Mouse (Mus musculus): ENCODE measurements around the gene Tnfaip6.
"Not testable (repeated sequence)": the region's sequence is repeated elsewhere in the genome, so short reads cannot be mapped to it uniquely, and the experiment has no call there.

The Tnfaip6 gene

GRCm38 (mm10) chr2:52037882-52038281 lies at the start of gene Tnfaip6:
Tnfaip6 (plus strand) TSS chr2:52038009.
- no peak for DNase-seq (ENCODE audit: low spot score)

GRCm38 (mm10) chr2:51989559-51989958 lies 48.2 kb upstream of the Tnfaip6 start:
- DNase-seq (ENCODE audit: low spot score), result no peak

DNA sequence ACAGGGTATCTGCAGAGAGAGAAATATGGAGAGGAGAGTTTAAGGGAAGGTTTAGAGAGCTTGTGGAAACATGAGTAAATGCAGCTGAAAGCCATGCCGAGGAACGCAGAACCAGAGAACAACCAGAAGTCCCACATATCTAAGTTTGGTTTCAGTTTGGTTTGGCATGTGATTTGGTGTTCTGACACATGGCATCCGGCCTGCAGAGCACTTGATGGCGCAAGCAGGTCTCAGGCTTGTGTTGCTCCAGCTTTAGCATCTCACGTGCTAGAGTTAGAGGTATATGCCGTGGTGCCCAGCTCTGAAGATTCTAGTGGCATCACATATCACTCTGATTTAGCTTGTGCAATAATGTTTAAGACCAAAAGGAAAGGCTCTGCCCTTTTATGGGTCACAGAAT lies 46.4 kb upstream of the Tnfaip6 start:
- no peak for DNase-seq (ENCODE audit: low spot score)

DNA sequence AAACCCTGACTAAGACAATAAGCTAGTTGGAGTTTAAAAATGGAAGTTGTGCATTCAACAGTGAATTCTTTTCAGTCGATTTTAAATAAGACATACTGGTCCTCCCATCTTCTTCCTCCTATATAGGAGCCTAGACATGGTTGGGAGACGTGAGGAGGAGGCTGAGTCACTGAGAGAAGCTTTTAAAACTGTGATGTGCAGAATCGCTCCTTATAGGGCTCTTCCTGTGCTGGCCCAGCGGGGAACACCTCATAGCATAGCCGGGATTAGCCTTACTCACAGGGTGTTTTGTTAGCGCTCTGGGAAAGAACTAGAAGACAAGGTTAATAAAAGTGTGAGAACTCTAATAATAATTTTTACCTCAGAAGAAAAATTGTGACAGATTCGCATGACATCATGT lies 37.8 kb upstream of the Tnfaip6 start:
- DNase-seq (ENCODE audit: low spot score), result no peak

- no peak for DNase-seq (ENCODE audit: low spot score)
These were observed 36.3 kb upstream of the Tnfaip6 start for GRCm38 (mm10) chr2:52001521-52001920.

DNA sequence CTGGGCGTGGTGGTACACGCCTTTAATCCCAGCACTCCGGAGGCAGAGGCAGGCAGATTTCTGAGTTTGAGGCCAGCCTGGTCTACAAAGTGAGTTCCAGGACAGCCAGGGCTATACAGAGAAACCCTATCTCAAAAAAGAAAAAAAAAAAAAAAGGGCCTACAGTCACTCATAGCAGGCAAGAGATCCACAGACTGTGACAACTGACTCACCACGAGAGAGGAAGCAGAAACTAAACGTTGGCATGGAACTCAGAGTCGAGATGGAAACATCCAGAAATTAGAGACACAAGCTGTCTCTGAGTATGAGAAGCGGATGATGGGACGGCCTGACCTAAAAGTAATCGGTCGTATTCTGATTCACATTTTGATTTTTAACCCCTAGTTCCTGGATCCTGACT lies 35.5 kb upstream of the Tnfaip6 start:
- DNase-seq (ENCODE audit: low spot score), result not testable (repeated sequence)

DNA sequence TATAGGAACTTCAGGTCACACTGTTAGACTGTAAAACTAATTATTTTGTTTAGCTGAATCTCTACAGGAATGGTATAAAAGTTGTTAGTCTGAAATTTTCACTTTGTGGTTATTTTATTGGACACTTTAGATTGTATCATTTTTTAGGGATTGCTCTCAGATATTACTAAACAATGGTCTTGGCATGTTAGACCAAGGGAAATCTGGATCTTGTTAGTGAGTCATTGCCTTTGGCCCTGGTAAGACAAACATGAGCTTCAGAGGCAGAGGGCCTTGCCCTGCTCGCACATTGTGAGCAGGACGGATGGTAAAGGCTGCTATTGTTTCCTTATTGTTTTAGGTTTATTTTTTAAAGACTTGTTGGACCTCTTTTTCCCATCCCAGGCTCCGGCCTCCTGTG lies 31.4 kb upstream of the Tnfaip6 start:
- DNase-seq (ENCODE audit: low spot score), result no peak

- DNase-seq (ENCODE audit: low spot score), result not testable (repeated sequence)
These were observed 26.0 kb upstream of the Tnfaip6 start for GRCm38 (mm10) chr2:52011820-52012219.

- DNase-seq (ENCODE audit: low spot score), result no peak
These were observed 24.4 kb upstream of the Tnfaip6 start for GRCm38 (mm10) chr2:52013306-52013820.

GRCm38 (mm10) chr2:52016361-52016760 lies 21.4 kb upstream of the Tnfaip6 start:
- no peak for DNase-seq (ENCODE audit: low spot score)

DNA sequence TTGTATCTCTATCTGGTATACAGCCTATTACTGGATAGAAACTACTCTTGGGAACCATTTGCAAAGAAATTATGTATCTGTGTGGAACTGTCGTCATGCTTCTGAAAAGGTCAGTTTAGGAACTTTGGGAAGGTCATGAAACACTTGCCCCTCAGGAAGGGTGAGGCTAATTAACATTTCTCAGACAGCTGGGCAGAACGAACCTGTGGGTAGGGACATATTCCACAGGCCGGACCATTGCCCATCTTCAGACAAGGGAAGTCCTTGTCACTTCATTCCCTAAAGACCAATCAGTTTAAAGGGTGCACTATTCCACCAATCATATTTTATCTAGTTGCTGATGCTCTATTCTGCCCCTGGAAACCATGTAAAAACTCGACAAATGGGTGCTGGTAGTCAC lies 10.7 kb upstream of the Tnfaip6 start:
- DNase-seq (ENCODE audit: low spot score), result no peak

DNA sequence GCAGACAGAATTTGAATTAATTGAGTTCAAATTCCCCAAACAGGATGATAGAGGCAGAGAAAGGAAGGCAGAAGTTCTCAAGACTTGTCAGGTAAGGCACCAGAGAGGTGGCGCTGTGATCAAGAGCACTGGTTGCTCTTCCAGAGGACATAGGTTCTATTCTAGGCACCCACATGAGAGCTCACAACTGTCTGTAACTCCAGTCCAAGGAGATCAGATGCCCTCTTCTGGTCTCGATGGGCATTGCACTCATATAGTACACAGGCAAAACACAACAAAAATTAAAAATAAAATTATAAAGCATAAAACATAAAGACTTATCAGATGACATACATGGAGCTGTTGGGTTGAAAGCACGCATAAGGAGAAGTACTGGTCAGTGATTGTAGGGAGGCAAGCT lies 8.4 kb upstream of the Tnfaip6 start:
- no peak for DNase-seq (ENCODE audit: low spot score)

GRCm38 (mm10) chr2:52031491-52031890 lies 6.3 kb upstream of the Tnfaip6 start:
- DNase-seq (ENCODE audit: low spot score), result no peak

GRCm38 (mm10) chr2:52034601-52035000 lies 3.2 kb upstream of the Tnfaip6 start:
- DNase-seq (ENCODE audit: low spot score), result no peak

DNA sequence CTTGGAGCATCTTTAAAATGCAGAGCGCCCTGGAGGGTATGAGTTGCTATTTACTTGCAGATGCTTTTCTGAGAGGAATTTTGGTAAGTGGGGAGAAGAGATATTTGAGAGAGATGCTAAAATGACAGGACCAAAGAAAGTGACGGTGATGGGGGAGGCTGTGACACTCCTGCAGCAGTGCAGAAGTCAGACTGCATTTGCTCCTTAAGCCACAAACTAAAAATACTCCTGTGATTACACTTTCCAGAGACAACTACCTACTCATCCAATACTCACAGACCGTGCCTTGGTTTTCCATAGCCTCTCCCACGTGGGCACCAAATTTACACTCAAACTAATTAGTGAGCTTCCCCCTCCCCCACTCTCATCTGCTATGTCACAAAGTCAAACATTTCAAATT lies 2.7 kb upstream of the Tnfaip6 start:
- DNase-seq (ENCODE audit: low spot score), result no peak

DNA sequence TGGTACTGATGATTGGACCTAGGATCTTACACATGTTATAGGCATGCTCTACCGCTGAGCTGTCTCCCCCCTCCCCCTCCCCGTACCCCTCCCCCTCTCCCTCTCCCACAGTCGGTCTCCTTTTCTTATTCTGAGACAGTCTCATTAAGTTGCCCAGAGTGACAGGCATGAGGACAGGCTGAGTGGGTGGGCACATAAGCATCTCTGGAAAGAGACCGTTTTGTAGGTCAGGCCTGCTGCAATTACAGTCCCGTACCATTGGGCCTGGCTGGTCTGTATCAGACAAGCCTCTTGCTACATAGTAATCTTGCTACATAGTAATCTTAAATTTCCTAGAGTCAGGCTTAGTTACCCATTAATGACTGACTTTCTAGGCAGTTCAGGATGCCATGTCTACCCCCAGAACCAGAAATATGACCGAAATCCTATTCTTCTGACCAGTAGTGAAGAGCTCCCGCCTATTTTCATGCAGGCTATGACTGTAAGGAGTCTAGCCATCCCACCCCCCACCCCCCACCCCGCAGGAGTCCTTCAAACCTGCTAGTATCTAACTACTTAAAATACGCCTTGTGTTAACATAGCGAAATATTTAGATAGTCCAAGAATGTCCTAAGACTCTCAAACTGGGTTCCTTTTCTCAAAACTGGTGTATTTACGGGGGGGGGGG lies 747 bp upstream of the Tnfaip6 start:
- DNase-seq (ENCODE audit: low spot score), result no peak

DNA sequence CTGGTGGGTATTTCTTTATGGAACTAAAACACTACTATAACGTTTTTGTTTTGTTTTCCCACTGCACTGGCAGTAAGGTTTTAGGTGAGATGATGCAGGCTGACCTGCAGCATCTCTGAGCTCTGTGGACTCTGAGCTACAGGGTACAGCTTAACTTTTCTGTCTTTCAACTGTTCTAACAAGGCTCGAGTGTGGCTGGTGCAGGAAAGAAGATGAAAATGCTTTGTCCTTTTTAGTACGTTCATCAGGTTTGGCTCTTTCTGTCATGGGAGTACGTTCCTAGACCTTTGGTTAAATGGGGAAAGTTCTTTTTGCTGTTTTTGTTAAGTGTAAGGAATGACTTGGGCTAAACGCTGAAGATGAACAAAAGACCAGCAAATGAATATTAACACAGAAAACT lies 749 bp downstream of the Tnfaip6 start:
- DNase-seq (ENCODE audit: low spot score), result no peak

DNA sequence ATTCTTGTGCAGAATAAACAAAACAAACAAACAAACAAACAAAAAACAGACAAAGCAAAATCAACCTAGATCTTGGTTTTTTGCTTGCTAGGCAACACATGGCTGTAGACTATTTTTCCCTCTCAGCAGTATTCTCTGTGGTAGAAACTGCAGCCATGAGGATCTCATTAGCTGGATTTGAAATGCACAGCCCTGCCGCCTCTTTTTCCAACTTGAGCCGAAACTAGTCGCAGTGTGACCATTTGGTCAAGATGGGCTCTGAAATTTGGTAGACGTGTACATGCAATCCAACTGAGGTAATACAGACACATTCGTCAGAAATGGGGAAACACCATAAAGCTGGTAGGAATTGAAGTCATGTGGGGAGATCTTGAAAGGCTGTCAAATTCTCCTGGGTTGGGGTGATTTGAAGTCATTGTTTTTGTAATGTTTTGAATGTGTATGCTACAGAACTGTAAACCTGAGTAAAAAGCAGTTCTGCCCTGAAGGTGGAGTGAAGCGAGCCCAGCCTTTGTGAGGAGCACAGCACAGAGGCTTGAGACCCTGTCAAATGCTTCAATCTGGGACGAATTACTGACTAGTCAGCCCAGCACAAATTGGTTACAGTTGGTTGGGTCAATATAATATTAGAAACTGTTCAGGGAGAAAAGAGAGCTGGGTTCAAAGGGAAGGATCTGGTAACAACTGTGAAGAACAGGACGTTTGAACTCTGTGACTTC lies 1.4 kb downstream of the Tnfaip6 start:
- DNase-seq (ENCODE audit: low spot score), result no peak

GRCm38 (mm10) chr2:52042132-52042531 lies 4.3 kb downstream of the Tnfaip6 start:
- no peak for DNase-seq (ENCODE audit: low spot score)

DNA sequence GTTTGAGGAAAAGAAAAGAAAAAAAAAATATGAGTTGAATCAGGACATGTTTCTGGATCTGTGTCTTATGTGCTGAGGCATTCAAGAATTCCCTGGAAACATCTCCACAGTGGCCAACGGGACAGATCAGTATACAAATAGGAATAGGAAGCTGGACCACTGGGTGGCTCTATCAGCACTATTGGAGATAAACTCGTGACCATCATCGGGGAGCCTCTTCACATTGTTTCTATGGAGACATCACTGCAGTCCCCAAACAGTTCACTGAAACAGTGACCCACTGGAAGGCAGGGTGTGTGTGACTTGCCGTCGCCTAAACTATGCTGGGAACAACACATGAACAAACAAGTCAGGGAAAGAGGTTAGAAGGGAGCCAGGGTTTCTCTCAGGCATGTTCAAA lies 4.9 kb downstream of the Tnfaip6 start:
- no peak for DNase-seq (ENCODE audit: low spot score)

- no peak for DNase-seq (ENCODE audit: low spot score)
These were observed 5.7 kb downstream of the Tnfaip6 start for GRCm38 (mm10) chr2:52043485-52043884.

GRCm38 (mm10) chr2:52046032-52046431 lies 8.2 kb downstream of the Tnfaip6 start:
- no peak for DNase-seq (ENCODE audit: low spot score)

DNA sequence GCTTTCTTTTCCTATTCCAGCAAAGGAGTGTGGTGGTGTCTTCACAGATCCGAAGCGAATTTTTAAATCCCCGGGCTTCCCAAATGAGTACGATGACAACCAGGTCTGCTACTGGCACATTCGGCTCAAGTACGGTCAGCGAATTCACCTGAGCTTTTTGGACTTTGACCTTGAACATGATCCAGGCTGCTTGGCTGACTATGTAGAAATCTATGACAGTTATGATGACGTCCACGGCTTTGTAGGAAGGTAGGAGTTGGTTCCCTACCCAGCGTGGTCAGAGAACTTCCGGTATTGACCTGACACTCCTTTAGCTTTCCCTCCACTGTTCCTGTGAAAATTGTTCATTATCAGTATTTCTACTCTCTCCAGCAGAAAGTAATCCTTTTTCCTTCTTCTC lies 13.0 kb downstream of the Tnfaip6 start:
- DNase-seq (ENCODE audit: low spot score), result no peak

DNA sequence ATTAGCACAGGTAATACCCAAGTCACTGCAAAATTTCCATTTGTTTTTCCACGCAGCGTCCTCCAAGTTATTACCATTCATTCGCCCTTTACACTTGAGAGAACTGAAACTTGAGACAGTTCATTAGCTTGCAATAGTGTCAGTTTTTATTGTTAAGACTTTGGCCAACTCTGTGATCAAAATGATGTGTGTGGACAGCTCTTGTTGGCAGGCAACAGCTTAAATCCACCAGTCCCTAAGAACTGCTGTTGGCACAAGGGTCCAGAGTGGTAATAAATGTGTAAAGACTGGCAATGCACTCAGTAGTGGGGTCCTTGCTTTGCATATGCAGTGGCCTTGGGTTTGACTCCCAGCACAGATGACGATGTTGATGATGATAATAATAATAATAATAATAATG lies 14.5 kb downstream of the Tnfaip6 start:
- DNase-seq (ENCODE audit: low spot score), result no peak
